Mouse (Mus musculus): ENCODE data around the gene Trio.

DNA sequence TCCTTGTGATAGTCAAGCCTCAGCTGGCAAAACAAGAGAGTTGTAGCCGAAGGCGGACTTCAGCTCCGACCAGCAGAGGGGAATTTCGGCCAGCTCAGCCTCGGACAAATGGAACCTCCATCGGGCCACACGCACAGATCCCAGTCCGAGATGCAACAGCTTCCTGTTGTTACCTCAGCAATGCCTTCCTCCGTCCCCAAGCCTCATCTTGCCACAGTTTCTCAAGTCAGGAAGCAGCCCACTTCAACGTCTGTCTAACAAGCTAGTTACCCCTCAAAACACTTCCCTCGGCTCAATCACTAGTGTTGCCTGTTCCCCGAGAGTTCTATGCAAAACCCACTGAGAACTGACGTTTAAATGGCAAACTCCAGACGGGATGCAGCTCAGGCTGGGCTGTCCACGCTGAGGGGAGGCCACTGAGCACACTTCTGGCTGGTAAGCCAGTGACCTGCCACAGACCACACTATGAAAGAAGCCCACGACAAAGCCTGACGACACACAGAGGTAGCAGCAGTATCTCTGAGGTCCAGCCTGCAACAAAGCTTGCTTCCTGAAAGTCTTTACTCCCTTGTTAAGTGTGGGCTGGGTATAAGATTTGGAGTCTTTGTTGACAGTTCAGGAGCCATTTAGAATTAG, 34.5 kb downstream of the Trio start:
- TF ChIP-seq CTCF (IDR thresholded peaks at IDR 0.05; ENCODE audit: low read depth, low read length) (no peak), TAL1 (conservative IDR thresholded peaks at IDR 0.05; ENCODE audit: low read depth, low read length) (no peak), GATA2 (IDR thresholded peaks at IDR 0.05; ENCODE audit: borderline replicate concordance, low read depth, low read length) (no peak), GATA1 (IDR thresholded peaks at IDR 0.05; ENCODE audit: borderline replicate concordance, low read length) (no peak)

All from G1E (cell line).